Mouse (Mus musculus) liver, embryonic 14.5 days (tissue): ENCODE measurements at regions not wholly inside any gene's neighbourhood (a gene's known extent, or its start where the extent isn't known, plus 50 kb on each side); places are given as distances from the start of the nearest gene placed in this dataset.

ENCODE experiments used
- CTCF ChIP-seq: IDR thresholded peaks from 2 replicates; pipeline ENCODE4 v1.5.1; 2016; ENCODE audit warnings: antibody characterized with exemption, low read depth, control low read depth
- EP300 ChIP-seq: IDR thresholded peaks from 2 replicates; pipeline ENCODE4 v1.6.1; 2016; ENCODE audit warnings: antibody characterized with exemption, low read depth

DNA sequence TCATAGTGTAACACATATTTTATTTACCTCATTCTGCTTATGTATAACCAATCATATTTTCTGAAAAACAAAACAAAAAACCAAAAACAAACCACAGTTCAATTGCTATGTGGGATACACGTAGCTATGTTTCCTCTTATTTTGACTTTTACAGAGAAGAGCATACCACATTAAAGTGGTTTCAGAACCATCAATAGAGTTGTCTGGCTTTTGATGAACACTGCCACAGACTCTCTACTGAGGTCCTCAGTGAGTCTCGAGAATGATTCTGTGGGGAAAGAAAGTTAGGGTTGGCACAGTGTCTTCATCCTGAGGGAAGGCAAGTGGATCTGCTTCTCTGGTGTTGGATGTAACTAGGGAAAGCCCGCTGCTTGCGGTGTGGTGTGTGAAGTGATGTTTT, 201.8 kb downstream of the Ankrd50 start:
- no peak for TF ChIP-seq CTCF
- TF ChIP-seq EP300, result no peak
